Mouse (Mus musculus) thymus, adult 2 months (tissue): ENCODE measurements around the gene Nomo1.

Experiments used
- CTCF ChIP-seq: fragments of 200-500 bp; IDR thresholded peaks from 2 replicates; pipeline ENCODE4 v1.5.1; 2012; ENCODE audit warnings: mild to moderate bottlenecking, control low read depth, low read length, moderate library complexity, borderline replicate concordance; ENCODE audit not compliant: control insufficient read depth, poor library complexity, insufficient read depth; ENCODE audit errors: extremely low read depth
- POLR2A ChIP-seq: fragments of 200-500 bp; IDR thresholded peaks from 2 replicates; pipeline ENCODE4 v1.6.1; 2012; ENCODE audit warnings: mild to moderate bottlenecking, low read length, control low read depth, moderate library complexity; ENCODE audit not compliant: control insufficient read depth, poor library complexity, insufficient read depth; ENCODE audit errors: extremely low read depth

DNA sequence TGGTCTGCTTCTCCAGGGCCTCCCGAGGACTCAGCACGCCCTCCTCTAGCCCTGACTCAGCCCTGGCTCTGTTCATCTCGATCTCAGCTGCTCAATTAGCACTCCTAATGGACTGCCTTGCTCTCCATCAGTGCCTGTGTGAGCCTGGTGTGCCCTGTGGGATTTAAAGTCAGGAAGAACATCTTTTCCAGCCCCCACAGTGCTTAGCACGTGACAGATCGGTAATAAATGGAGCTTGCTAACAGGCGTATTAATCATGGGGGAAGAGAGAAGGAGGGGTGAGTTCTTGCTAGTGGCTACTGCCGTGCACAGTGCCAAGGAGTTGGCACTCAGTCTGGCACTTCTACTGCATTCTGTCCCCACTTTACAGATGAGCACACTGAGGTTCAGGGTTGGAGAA is 94.7 kb downstream of the Nomo1 start:
- no peak for TF ChIP-seq POLR2A
- TF ChIP-seq CTCF = no peak
